Comparison of ENCODE assay signal across 24 mouse cellular contexts in genomic region chr12:77429381-77429780, GRCm38 (mm10).
"Had no signal": no experiment of that assay in that cellular context is flagged by ENCODE, and none has a peak within 500 bp of the region (broad histone marks: within the 10 kb centered on the region; RNA-seq: fewer than 3 reads in every experiment).

No protein-coding gene starts in this region.

- H3K27me3 ChIP-seq: heart, embryonic 12.5 days; hindbrain, embryonic 12.5 days; intestine, embryonic 15.5 days; limb, embryonic 12.5 days had no signal

- H3K36me3 ChIP-seq: heart, embryonic 10.5 days; heart, embryonic 12.5 days; hindbrain, embryonic 10.5 days; hindbrain, embryonic 12.5 days; intestine, embryonic 15.5 days; limb, embryonic 10.5 days; limb, embryonic 12.5 days had no signal

- ATAC-seq: hindbrain, embryonic 16.5 days; inflammation-experienced regulatory T-cells, adult 6 months; intestine, embryonic 15.5 days; intestine, postnatal 0 days had no signal

- DNase-seq: gastrocnemius, postnatal 10 days; gastrocnemius, postnatal 25 days; heart, adult 18-20 months; heart, postnatal 10 days; heart, postnatal 4 days; kidney, adult 18-20 months; kidney, adult 8-10 months; kidney, postnatal 10 days; kidney, postnatal 25 days; kidney, postnatal 4 days; liver had no signal

- H3K4me1 ChIP-seq: heart, embryonic 10.5 days; hindbrain, embryonic 10.5 days; hindbrain, embryonic 12.5 days; intestine, embryonic 15.5 days; limb, embryonic 10.5 days; limb, embryonic 12.5 days had no signal

- H3K4me3 ChIP-seq: heart, embryonic 10.5 days; heart, embryonic 12.5 days; hindbrain, embryonic 10.5 days; hindbrain, embryonic 12.5 days; intestine, embryonic 15.5 days; layer of hippocampus, adult 2 months; left cerebral cortex, adult 2 months; limb, embryonic 10.5 days; limb, embryonic 12.5 days had no signal

- H3K4me2 ChIP-seq: heart, embryonic 12.5 days; hindbrain, embryonic 12.5 days; hindbrain, embryonic 14.5 days; intestine, embryonic 15.5 days; limb, embryonic 12.5 days had no signal

- H3K9ac ChIP-seq: heart, embryonic 12.5 days; hindbrain, embryonic 12.5 days; hindbrain, embryonic 14.5 days; intestine, embryonic 15.5 days; limb, embryonic 12.5 days had no signal

- H3K9me3 ChIP-seq: heart, embryonic 10.5 days; heart, embryonic 12.5 days; hindbrain, embryonic 10.5 days; hindbrain, embryonic 12.5 days; intestine, embryonic 15.5 days; limb, embryonic 10.5 days; limb, embryonic 12.5 days had no signal

- H3K27ac ChIP-seq: heart, embryonic 10.5 days; hindbrain, embryonic 10.5 days; hindbrain, embryonic 12.5 days; hindbrain, embryonic 14.5 days; intestine, embryonic 15.5 days; layer of hippocampus, adult 2 months; left cerebral cortex, adult 2 months; limb, embryonic 10.5 days; limb, embryonic 12.5 days had no signal
